Comparison of ENCODE assay signal across 17 mouse cellular contexts in the genomic region with DNA sequence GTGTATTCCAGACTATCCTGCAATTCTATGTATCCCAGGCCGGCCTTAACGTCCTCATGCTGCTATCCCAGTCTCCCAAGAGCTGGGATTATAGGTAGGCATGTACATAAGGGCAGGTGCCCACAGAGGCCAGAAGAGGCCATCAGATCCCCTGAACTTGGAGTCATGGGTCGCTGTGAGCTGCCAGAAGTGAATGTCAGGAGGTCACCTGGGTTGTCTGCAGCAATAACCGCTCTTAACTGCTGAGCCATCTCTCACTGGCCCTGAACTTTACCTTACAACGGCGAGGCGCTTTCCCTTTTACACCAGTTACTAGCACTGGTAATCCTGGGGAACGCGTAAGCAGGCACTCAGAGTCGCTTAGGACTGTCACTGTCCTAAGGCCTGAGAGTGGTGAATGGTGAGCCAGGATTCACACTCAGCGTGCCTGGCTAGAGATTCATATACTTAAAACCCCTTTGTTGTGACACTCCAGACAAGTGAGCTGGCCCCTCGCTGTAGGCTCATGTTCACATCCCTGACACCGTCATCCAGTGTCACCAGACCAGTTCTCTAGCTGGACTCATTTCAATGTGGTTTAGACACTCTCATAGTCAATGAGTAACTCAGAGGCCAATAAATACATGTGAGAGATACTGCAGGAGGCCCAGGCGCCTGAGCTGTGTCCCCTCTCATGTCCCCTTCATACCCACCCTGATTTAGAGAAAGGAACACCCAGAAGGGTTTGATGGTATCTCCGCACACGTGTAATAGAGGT. TPM values are rescaled to one million over a fixed set of nuclear protein-coding genes. Genes with fewer than 3 reads are reported as not detected.
A peak's percentile ranks its signal among the peaks of the same experiment; 100 is the strongest.
DNase-seq lines count a peak whose midpoint lies in the region; ATAC-seq and TF ChIP-seq lines count a peak whose summit lies in the region.
"Had no signal": no experiment of that assay in that cellular context is flagged by ENCODE, and none has a peak within 500 bp of the region (broad histone marks: within the 10 kb centered on the region; RNA-seq: fewer than 3 reads in every experiment).

No protein-coding gene starts in this region.

- no peaks in the 10 kb centered on the region for H3K9me3 ChIP-seq in liver, embryonic 14.5 days (ENCODE audit: control insufficient read depth, low read length)
- H3K9me3 ChIP-seq in limb, embryonic 10.5 days (replicated peaks), result no peaks in the 10 kb centered on the region
- H3K9me3 ChIP-seq: embryonic facial prominence, embryonic 13.5 days; forebrain, embryonic 12.5 days; midbrain, embryonic 15.5 days; neural tube, embryonic 12.5 days had no signal

- DNase-seq in gastrocnemius, adult 2 months, result peak; percentile 43
- no peak for DNase-seq in gastrocnemius, postnatal 14 days
- peak; percentile 6 for DNase-seq in kidney, adult 18-20 months
- no peak for DNase-seq in kidney, postnatal 14 days
- DNase-seq in liver, embryonic 14.5 days (ENCODE audit: low read depth in 3 of 3, low spot score in 3 of 3), result peak in 1 of 3 experiments; percentile 18
- no peak for DNase-seq in cerebellum, postnatal 10 days
- DNase-seq in limb, embryonic 10.5 days (ENCODE audit: low spot score), result no peak
- DNase-seq: adrenal gland, adult 2 months; cerebellum, postnatal 14 days; gastrocnemius, postnatal 10 days; layer of hippocampus, adult 9-11 months had no signal

- peak; percentile 39 for ATAC-seq in liver, embryonic 14.5 days (ENCODE audit: insufficient read depth)
- ATAC-seq: midbrain, embryonic 15.5 days had no signal

- H3K4me3 ChIP-seq in gastrocnemius, adult 2 months, result no peak overlapping the region
- H3K4me3 ChIP-seq in brown adipose tissue, adult 24 weeks (ENCODE audit: insufficient read depth, low read depth, low read length), result no peak overlapping the region
- H3K4me3 ChIP-seq in liver, embryonic 14.5 days (ENCODE audit: insufficient read depth in 1 of 2, low read depth in 2 of 2, low read length in 2 of 2), result no peak overlapping the region
- H3K4me3 ChIP-seq in limb, embryonic 10.5 days, result no peak overlapping the region
- H3K4me3 ChIP-seq: embryonic facial prominence, embryonic 13.5 days; forebrain, embryonic 12.5 days; midbrain, embryonic 15.5 days; neural tube, embryonic 12.5 days had no signal

- TF ChIP-seq EP300 in liver, embryonic 14.5 days (IDR thresholded peaks at IDR 0.05; ENCODE audit: low read depth), result no peak

- 64% methylated on average over 16 of the region's 16 CpGs for WGBS in liver, embryonic 14.5 days (ENCODE audit: insufficient replicate concordance)
- 86% methylated on average over 16 of the region's 16 CpGs for WGBS in limb, embryonic 10.5 days

- TF ChIP-seq CTCF in gastrocnemius, adult 2 months (IDR thresholded peaks at IDR 0.05), result no peak
- no peak for TF ChIP-seq CTCF in liver, embryonic 14.5 days (IDR thresholded peaks at IDR 0.05; ENCODE audit: low read depth)

- no peaks in the 10 kb centered on the region for H3K27me3 ChIP-seq in liver, embryonic 14.5 days (ENCODE audit: control insufficient read depth, insufficient read depth, low read length)
- peaks cover 50% of the 10 kb centered on the region for H3K27me3 ChIP-seq in limb, embryonic 10.5 days (ENCODE audit: low read depth, poor library complexity, severe bottlenecking)
- H3K27me3 ChIP-seq: midbrain, embryonic 15.5 days had no signal

- intact Hi-C loops in gastrocnemius, adult 2 months (cut with DNase I), result no loop called here
- intact Hi-C loops in gastrocnemius, postnatal 14 days (cut with DNase I; ENCODE audit: low total_unique reads), result no loop called here

- H3K36me3 ChIP-seq in liver, embryonic 14.5 days (replicated peaks; ENCODE audit: control insufficient read depth, insufficient read depth, low read depth), result no peaks in the 10 kb centered on the region
- no peaks in the 10 kb centered on the region for H3K36me3 ChIP-seq in limb, embryonic 10.5 days
- H3K36me3 ChIP-seq: embryonic facial prominence, embryonic 13.5 days; forebrain, embryonic 12.5 days; midbrain, embryonic 15.5 days; neural tube, embryonic 12.5 days had no signal

- H3K9ac ChIP-seq in liver, embryonic 14.5 days (replicated peaks), result no peak overlapping the region
- H3K9ac ChIP-seq: embryonic facial prominence, embryonic 13.5 days; forebrain, embryonic 12.5 days; hindbrain, embryonic 14.5 days; midbrain, embryonic 15.5 days; neural tube, embryonic 12.5 days had no signal

- no peak overlapping the region for H3K4me2 ChIP-seq in liver, embryonic 14.5 days (ENCODE audit: low read depth)
- H3K4me2 ChIP-seq: embryonic facial prominence, embryonic 13.5 days; forebrain, embryonic 12.5 days; hindbrain, embryonic 14.5 days; midbrain, embryonic 15.5 days; neural tube, embryonic 12.5 days had no signal

- peak overlapping the region; percentile 83 for H3K27ac ChIP-seq in gastrocnemius, adult 2 months
- H3K27ac ChIP-seq in brown adipose tissue, adult 24 weeks (replicated peaks; ENCODE audit: low read depth, low read length), result peak overlapping the region; percentile 15; the same call in 1 of the 2 replicates
- H3K27ac ChIP-seq in liver, embryonic 14.5 days, result no peak overlapping the region; the same call in 1 of the 2 replicates
- no peak overlapping the region for H3K27ac ChIP-seq in limb, embryonic 10.5 days
- H3K27ac ChIP-seq: embryonic facial prominence, embryonic 13.5 days; forebrain, embryonic 12.5 days; hindbrain, embryonic 14.5 days; midbrain, embryonic 15.5 days; neural tube, embryonic 12.5 days had no signal

- H3K4me1 ChIP-seq in brown adipose tissue, adult 24 weeks (ENCODE audit: control insufficient read depth, insufficient read depth, insufficient read length, low read length), result peaks cover 16% of the 10 kb centered on the region
- peaks cover 0 to 27% of the 10 kb centered on the region in 2 experiments; a peak in 3 of 4 replicates for H3K4me1 ChIP-seq in liver, embryonic 14.5 days (replicated peaks; ENCODE audit: control insufficient read depth in 2 of 2, insufficient read depth in 2 of 2, low read length in 1 of 2)
- peaks cover 48% of the 10 kb centered on the region for H3K4me1 ChIP-seq in limb, embryonic 10.5 days

RNA-seq across cellular contexts. Expression of a gene that starts 2.6 kb away (rescaled TPM):
- 1 to 10 TPM; 1.1 to 3.8 TPM for total RNA-seq in gastrocnemius, adult 2 months (2021)
- total RNA-seq in gastrocnemius, postnatal 14 days (2021), result 1 to 10 TPM; 2.0 to 2.1 TPM
- polyA plus RNA-seq in brown adipose tissue, adult 24 weeks (2012; ENCODE audit: insufficient read depth, insufficient read length, missing spikeins), result 4.6 and 9.2 TPM in 2 replicates
- 0.94 and 0.98 TPM in 2 replicates for polyA plus RNA-seq in liver, embryonic 14.5 days (2012; rRNA removed)
- polyA plus RNA-seq in liver, embryonic 14.5 days (2014; fragmentation: Nextera tagmentation; extraction: Ambion mirVana), result 0.90 and 1.1 TPM in 2 replicates
- 0.33 and 0.69 TPM in 2 replicates for polyA plus RNA-seq in limb, embryonic 10.5 days (2016; fragmentation: Nextera tagmentation; extraction: Ambion mirVana)

Comparison
In these comparisons a context has a peak if more than half of its experiments do, and no peak if none do; other contexts are left out.
1. DNase-seq: peak in gastrocnemius, adult 2 months (single experiment) and kidney, adult 18-20 months (single experiment); none in gastrocnemius, postnatal 14 days (single experiment), kidney, postnatal 14 days (single experiment), cerebellum, postnatal 10 days (0 of 2) and limb, embryonic 10.5 days (single experiment).
2. H3K27ac ChIP-seq: peak in gastrocnemius, adult 2 months (single experiment) and brown adipose tissue, adult 24 weeks (single experiment); none in liver, embryonic 14.5 days (single experiment) and limb, embryonic 10.5 days (single experiment).